Mouse (Mus musculus): ENCODE data around the gene Card19. TPM values are rescaled to one million over a fixed set of nuclear protein-coding genes. Genes with fewer than 3 reads are reported as not detected.
A peak's percentile ranks its signal among the peaks of the same experiment; 100 is the strongest.

Gene Card19
- polyA plus RNA-seq, 1 experiment from 2014 or later, result 77.0 TPM

DNA sequence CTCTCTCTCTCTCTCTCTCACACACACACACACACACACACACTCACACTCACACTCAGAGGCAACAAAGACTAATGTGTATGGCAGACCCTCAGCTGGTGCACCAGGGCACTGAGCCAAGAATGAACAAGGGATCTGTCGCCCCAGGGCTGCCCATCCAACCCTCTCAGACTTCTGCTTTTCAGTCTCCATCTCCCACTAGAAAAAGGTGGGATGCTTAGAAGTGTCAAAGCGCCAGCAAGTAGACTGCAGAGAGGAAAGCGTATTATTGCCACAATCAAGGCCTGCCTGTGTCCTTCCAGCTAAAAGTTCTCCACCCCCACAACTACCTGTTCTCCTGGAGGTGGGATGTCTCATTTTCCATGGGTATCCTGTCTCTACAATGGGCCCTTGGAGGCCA, 1.4 kb downstream of the Card19 start:
- no peak for DNase-seq (ENCODE audit: low spot score)
- 83% methylated on average over 3 of the region's 3 CpGs for WGBS
- ATAC-seq (replicated peaks; ENCODE audit: low FRiP score, low read depth), result no peak
- Histone ChIP-seq H3K4me2 (ENCODE audit: low read length) (peak overlapping the region; percentile 94), H3K9me3 (replicated peaks; ENCODE audit: low read length) (no peaks in the 10 kb centered on the region), H3K27me3 (ENCODE audit: insufficient read depth, low read length) (no peaks in the 10 kb centered on the region), H3K4me3 (replicated peaks; ENCODE audit: low read depth, low read length) (no peak overlapping the region), H3K27ac (no peak overlapping the region), H3K9ac (ENCODE audit: low read depth, low read length) (0 out of 2 replicates have a peak overlapping the region, but pooled peaks have one; percentile 91), H3K36me3 (ENCODE audit: insufficient read depth, low read length) (no peaks in the 10 kb centered on the region), H3K4me1 (replicated peaks; ENCODE audit: insufficient read depth, low read length) (peaks cover 17% of the 10 kb centered on the region; the same call in 1 of the 2 replicates)
- no peak for TF ChIP-seq CTCF (IDR thresholded peaks at IDR 0.05; ENCODE audit: low read depth)

DNA sequence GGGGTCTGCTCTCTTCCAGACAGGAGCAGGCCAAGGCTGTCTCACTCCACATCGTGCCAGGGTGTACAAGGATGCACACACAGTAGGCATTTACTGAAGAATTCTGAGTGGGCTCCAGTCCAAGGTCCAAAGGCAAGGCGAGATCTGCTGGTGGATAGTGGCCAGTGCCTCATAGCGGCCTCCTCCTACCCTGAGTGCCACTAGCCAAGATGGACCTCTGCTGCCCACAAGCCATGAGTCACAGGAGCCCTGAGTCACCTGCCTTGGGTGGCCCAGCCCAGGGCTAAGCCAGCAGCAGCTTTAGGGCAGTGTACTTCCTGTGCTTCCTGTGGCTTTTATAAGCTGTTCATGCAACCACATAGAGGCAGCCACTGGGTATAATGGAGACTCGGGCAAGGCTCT, 2.3 kb downstream of the Card19 start:
- 53% methylated on average over 4 of the region's 4 CpGs for WGBS
- DNase-seq (ENCODE audit: low spot score) (no peak), ATAC-seq (replicated peaks; ENCODE audit: low FRiP score, low read depth) (no peak; the same call in 1 of the 2 replicates)
- no peaks in the 10 kb centered on the region for H3K9me3 ChIP-seq (replicated peaks; ENCODE audit: low read length)
- no peak overlapping the region for H3K4me2 ChIP-seq (ENCODE audit: low read length)
- TF ChIP-seq CTCF (IDR thresholded peaks at IDR 0.05; ENCODE audit: low read depth), result no peak
- no peaks in the 10 kb centered on the region for H3K27me3 ChIP-seq (ENCODE audit: insufficient read depth, low read length)
- no peak overlapping the region for H3K4me3 ChIP-seq (replicated peaks; ENCODE audit: low read depth, low read length)
- H3K4me1 ChIP-seq (replicated peaks; ENCODE audit: insufficient read depth, low read length), result peaks cover 17% of the 10 kb centered on the region; the same call in 1 of the 2 replicates
- H3K9ac ChIP-seq (ENCODE audit: low read depth, low read length), result no peak overlapping the region
- no peaks in the 10 kb centered on the region for H3K36me3 ChIP-seq (ENCODE audit: insufficient read depth, low read length)
- H3K27ac ChIP-seq, result no peak overlapping the region

- Histone ChIP-seq H3K4me3 (replicated peaks; ENCODE audit: low read depth, low read length) (no peak overlapping the region), H3K4me2 (ENCODE audit: low read length) (no peak overlapping the region), H3K9ac (ENCODE audit: low read depth, low read length) (no peak overlapping the region), H3K27ac (no peak overlapping the region), H3K9me3 (replicated peaks; ENCODE audit: low read length) (no peaks in the 10 kb centered on the region), H3K36me3 (ENCODE audit: insufficient read depth, low read length) (no peaks in the 10 kb centered on the region), H3K4me1 (replicated peaks; ENCODE audit: insufficient read depth, low read length) (peaks cover 17% of the 10 kb centered on the region; the same call in 1 of the 2 replicates), H3K27me3 (ENCODE audit: insufficient read depth, low read length) (no peaks in the 10 kb centered on the region)
- no peak for TF ChIP-seq CTCF (IDR thresholded peaks at IDR 0.05; ENCODE audit: low read depth)
- ATAC-seq (replicated peaks; ENCODE audit: low FRiP score, low read depth), result no peak
- DNase-seq (ENCODE audit: low spot score), result no peak
- WGBS, result 85% methylated on average over 4 of the region's 4 CpGs
These were observed 2.9 kb downstream of the Card19 start for GRCm38 (mm10) chr13:49212711-49213500.

DNA sequence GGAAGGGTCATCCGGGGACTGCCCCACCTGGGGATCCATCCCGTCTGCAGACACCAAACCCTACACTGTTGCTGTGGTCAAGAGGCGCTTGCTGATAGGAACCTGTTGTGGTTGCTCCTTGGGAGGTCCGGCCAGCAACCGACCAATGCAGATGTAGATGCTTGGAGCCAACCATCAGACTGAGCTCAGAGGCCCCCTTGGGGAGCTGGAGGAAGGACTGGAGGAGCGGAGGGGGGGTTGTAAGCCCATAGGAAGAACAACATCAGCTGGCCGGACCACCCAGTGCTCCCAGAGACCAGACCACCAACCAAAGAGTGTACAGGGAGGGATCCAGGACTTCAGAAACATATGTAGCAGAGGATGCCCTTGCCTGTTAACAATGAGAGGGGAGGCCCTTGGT, 6.5 kb downstream of the Card19 start:
- Histone ChIP-seq H3K4me1 (replicated peaks; ENCODE audit: insufficient read depth, low read length) (0 out of 2 replicates have a peak, but pooled peaks cover 6% of the 10 kb centered on the region), H3K4me2 (ENCODE audit: low read length) (no peak overlapping the region), H3K27me3 (ENCODE audit: insufficient read depth, low read length) (no peaks in the 10 kb centered on the region), H3K9ac (ENCODE audit: low read depth, low read length) (no peak overlapping the region), H3K9me3 (replicated peaks; ENCODE audit: low read length) (no peaks in the 10 kb centered on the region), H3K36me3 (ENCODE audit: insufficient read depth, low read length) (peaks cover 6% of the 10 kb centered on the region; the same call in 1 of the 2 replicates), H3K4me3 (replicated peaks; ENCODE audit: low read depth, low read length) (no peak overlapping the region), H3K27ac (no peak overlapping the region)
- 72% methylated on average over 7 of the region's 7 CpGs for WGBS
- ATAC-seq (replicated peaks; ENCODE audit: low FRiP score, low read depth), result no peak
- no peak for TF ChIP-seq CTCF (IDR thresholded peaks at IDR 0.05; ENCODE audit: low read depth)
- DNase-seq (ENCODE audit: low spot score), result no peak

GRCm38 (mm10) chr13:49206341-49206740, 9.5 kb downstream of the Card19 start:
- Histone ChIP-seq H3K9ac (ENCODE audit: low read depth, low read length) (no peak overlapping the region), H3K4me1 (replicated peaks; ENCODE audit: insufficient read depth, low read length) (no peaks in the 10 kb centered on the region), H3K4me2 (ENCODE audit: low read length) (no peak overlapping the region), H3K27me3 (ENCODE audit: insufficient read depth, low read length) (no peaks in the 10 kb centered on the region), H3K4me3 (replicated peaks; ENCODE audit: low read depth, low read length) (no peak overlapping the region), H3K36me3 (ENCODE audit: insufficient read depth, low read length) (peaks cover 13% of the 10 kb centered on the region; the same call in 1 of the 2 replicates), H3K9me3 (replicated peaks; ENCODE audit: low read length) (no peaks in the 10 kb centered on the region), H3K27ac (no peak overlapping the region)
- 89% methylated on average over 2 of the region's 2 CpGs for WGBS
- ATAC-seq (replicated peaks; ENCODE audit: low FRiP score, low read depth) (no peak), DNase-seq (ENCODE audit: low spot score) (no peak)
- no peak for TF ChIP-seq CTCF (IDR thresholded peaks at IDR 0.05; ENCODE audit: low read depth)

DNA sequence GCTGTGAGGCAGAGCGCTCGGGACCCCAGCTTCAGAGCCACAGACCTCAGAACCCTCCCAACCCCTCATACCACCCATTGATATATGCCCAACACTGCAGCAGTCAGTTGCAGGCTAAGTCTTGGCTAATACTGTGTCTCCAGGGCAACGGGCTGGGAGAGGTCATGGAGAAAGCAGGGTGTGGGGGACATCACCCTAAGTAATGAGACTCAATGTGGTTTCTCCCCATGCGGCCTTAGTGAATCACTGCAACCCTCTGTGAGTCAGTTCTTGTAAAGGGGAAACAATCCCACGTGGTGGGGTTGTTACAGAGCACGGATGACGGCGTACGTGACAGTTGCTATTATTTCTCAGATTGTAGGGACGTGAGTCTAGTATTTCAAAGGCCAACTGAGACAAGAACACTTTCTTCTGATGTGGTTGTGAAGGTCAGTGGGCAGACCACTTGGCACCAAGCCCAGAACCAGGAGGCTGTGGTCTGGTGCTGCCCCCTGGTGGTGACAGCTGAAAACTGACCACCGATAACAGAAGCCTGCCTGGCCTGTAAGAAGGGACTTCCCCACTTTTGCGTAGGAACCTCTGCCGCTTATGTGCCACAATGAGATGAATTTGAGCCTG, 10.3 kb downstream of the Card19 start:
- no peaks in the 10 kb centered on the region for H3K27me3 ChIP-seq (ENCODE audit: insufficient read depth, low read length)
- H3K27ac ChIP-seq, result no peak overlapping the region
- H3K4me3 ChIP-seq (replicated peaks; ENCODE audit: low read depth, low read length), result no peak overlapping the region
- no peaks in the 10 kb centered on the region for H3K9me3 ChIP-seq (replicated peaks; ENCODE audit: low read length)
- TF ChIP-seq CTCF (IDR thresholded peaks at IDR 0.05; ENCODE audit: low read depth), result peak; percentile 98
- no peak overlapping the region for H3K9ac ChIP-seq (ENCODE audit: low read depth, low read length)
- no peak overlapping the region for H3K4me2 ChIP-seq (ENCODE audit: low read length)
- 39% methylated on average over 13 of the region's 13 CpGs for WGBS
- DNase-seq (ENCODE audit: low spot score) (peak; percentile 82), ATAC-seq (replicated peaks; ENCODE audit: low FRiP score, low read depth) (peak; percentile 49; the same call in 1 of the 2 replicates)
- peaks cover 13% of the 10 kb centered on the region; the same call in 1 of the 2 replicates for H3K36me3 ChIP-seq (ENCODE audit: insufficient read depth, low read length)
- H3K4me1 ChIP-seq (replicated peaks; ENCODE audit: insufficient read depth, low read length), result no peaks in the 10 kb centered on the region
